Mouse (Mus musculus) embryonic facial prominence, embryonic 13.5 days (tissue): ENCODE data around the gene Micu1. TPM values are rescaled to one million over a fixed set of nuclear protein-coding genes. Genes with fewer than 3 reads are reported as not detected.

Experiments
- ATAC-seq: fragments of 200-750 bp; cut with Nextera tagmentation; 2 replicates; pipeline ENCODE4 v1.8.0; 2017; ENCODE audit warnings: low read depth; ENCODE audit not compliant: insufficient number of reproducible peaks, insufficient read depth, low FRiP score, low TSS enrichment
- H3K27ac ChIP-seq: fragments of 300-500 bp; sonication (generic); 2 replicates; pipeline ENCODE4 v1.5.1; 2015; ENCODE audit warnings: moderate library complexity, mild to moderate bottlenecking, inconsistent platforms
- H3K27me3 ChIP-seq: fragments of 300-500 bp; sonication (generic); 2 replicates; pipeline ENCODE4 v1.6.1; 2015; ENCODE audit warnings: mild to moderate bottlenecking, inconsistent platforms
- H3K36me3 ChIP-seq: fragments of 300-500 bp; sonication (generic); 2 replicates; pipeline ENCODE4 v1.6.1; 2015; ENCODE audit warnings: mild to moderate bottlenecking, inconsistent platforms
- H3K4me1 ChIP-seq: fragments of 300-500 bp; sonication (generic); 2 replicates; pipeline ENCODE4 v1.6.1; 2015; ENCODE audit warnings: inconsistent platforms
- H3K4me2 ChIP-seq: fragments of 300-500 bp; sonication (generic); 2 replicates; pipeline ENCODE4 v1.6.1; 2015; ENCODE audit warnings: moderate library complexity, mild to moderate bottlenecking, inconsistent platforms
- H3K4me3 ChIP-seq: fragments of 300-500 bp; sonication (generic); 2 replicates; pipeline ENCODE4 v1.5.1; 2015; ENCODE audit warnings: mild to moderate bottlenecking, inconsistent platforms
- H3K9ac ChIP-seq: fragments of 300-500 bp; sonication (generic); 2 replicates; pipeline ENCODE4 v1.6.1; 2015; ENCODE audit warnings: mild to moderate bottlenecking, inconsistent platforms
- H3K9me3 ChIP-seq: fragments of 300-500 bp; sonication (generic); 2 replicates; pipeline ENCODE4 v1.6.1; 2016; ENCODE audit warnings: inconsistent platforms
- WGBS: fragments of 180-500 bp; shearing (Covaris S2); methylation state at CpG from one replicate; pipeline ENCODE4 v1.1.7; 2015; ENCODE audit warnings: mixed read lengths; 5-methylcytosine and 5-hydroxymethylcytosine counted together
- polyA plus RNA-seq: library from polyadenylated mRNA; unstranded; fragments of >200 nt; fragmentation: Nextera tagmentation; extraction: Ambion mirVana; gene quantifications from 2 replicates; pipeline ENCODE4 v1.2.1, GENCODE M21; 2015

Gene Micu1
- polyA plus RNA-seq, 1 experiment from 2014 or later: 73.1 TPM

DNA sequence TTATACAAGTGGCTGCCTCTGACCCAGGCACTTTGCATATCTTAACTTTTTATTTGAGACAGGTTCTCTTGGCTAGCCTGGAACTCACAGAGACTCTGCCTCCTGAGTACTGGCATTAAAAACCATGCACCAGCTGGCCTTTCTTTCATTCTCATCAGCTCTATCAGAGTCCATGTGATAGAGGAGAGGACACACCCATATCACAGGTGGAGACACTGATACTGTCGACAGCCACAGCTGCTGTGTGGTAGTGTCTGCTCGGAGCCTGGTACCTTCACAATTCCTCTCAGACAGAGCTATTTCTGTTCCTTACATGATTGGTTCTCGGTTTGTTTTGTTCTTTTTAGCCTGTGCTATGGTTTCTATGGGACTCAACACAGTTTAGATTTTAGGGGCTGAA is 91.2 kb downstream of the Micu1 start:
- H3K4me2 ChIP-seq: no peak overlapping the region
- no peak overlapping the region for H3K9ac ChIP-seq
- no peaks in the 10 kb centered on the region for H3K9me3 ChIP-seq
- no peak overlapping the region for H3K27ac ChIP-seq
- peaks cover 38% of the 10 kb centered on the region for H3K36me3 ChIP-seq
- H3K27me3 ChIP-seq: no peaks in the 10 kb centered on the region
- H3K4me1 ChIP-seq: 0 out of 2 replicates have a peak, but pooled peaks cover 3% of the 10 kb centered on the region
- WGBS: 76% methylated on average over 3 of the region's 3 CpGs
- H3K4me3 ChIP-seq: no peak overlapping the region
- no peak for ATAC-seq

GRCm38 (mm10) chr10:59795085-59795484 is 92.8 kb downstream of the Micu1 start:
- Histone ChIP-seq H3K9me3 (no peaks in the 10 kb centered on the region), H3K36me3 (peaks cover 22% of the 10 kb centered on the region), H3K9ac (no peak overlapping the region), H3K27ac (no peak overlapping the region), H3K4me2 (no peak overlapping the region), H3K4me3 (no peak overlapping the region), H3K4me1 (peaks cover 12% of the 10 kb centered on the region), H3K27me3 (no peaks in the 10 kb centered on the region)
- 76% methylated on average over 7 of the region's 7 CpGs for WGBS
- no peak for ATAC-seq

DNA sequence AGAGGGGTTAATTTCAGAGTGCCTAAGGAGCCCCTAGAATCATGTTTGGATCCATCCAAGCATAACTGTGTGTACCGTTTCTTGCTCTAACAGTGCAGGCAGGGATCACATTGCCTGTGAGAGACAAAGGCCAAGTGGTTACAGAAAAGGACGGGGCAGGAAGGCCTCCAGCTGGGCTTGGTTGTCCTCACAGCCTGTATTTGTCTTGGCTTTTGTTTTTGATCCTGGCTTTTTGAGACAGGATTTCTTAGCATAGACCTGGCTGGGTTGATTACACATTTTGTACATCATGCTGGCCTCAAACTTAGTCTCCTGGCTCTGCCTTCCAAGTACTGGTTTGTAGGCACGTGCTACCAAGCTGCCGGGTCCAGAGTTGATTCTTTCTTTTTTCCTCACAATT is 93.6 kb downstream of the Micu1 start:
- Histone ChIP-seq H3K27ac (no peak overlapping the region), H3K36me3 (peaks cover 23% of the 10 kb centered on the region; the same call in 1 of the 2 replicates), H3K4me1 (peaks cover 14% of the 10 kb centered on the region), H3K9me3 (no peaks in the 10 kb centered on the region), H3K9ac (no peak overlapping the region), H3K4me2 (no peak overlapping the region), H3K4me3 (no peak overlapping the region), H3K27me3 (no peaks in the 10 kb centered on the region)
- 69% methylated on average over 4 of the region's 4 CpGs for WGBS
- no peak for ATAC-seq

DNA sequence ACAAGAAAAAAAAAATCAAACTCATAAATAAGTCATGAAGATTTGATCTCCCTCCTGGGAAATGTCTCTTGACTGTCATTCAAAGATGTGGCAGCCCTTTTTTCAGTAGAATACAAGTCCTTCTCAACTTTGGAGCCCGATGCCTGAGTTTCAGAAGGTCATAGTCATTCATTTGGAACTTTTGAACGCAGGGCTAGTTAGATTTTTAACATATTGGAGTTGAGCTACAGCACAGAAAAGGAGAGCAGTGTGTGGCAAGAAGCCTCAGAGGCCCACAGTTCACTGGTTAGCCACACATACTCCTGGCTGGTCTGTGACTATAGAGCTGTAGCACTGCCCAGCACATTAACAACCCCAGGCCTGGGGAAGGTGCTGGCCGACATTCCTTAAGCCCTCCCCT is 96.1 kb downstream of the Micu1 start:
- Histone ChIP-seq H3K4me1 (peaks cover 12% of the 10 kb centered on the region), H3K9ac (no peak overlapping the region), H3K4me3 (no peak overlapping the region), H3K9me3 (no peaks in the 10 kb centered on the region), H3K4me2 (no peak overlapping the region), H3K36me3 (0 out of 2 replicates have a peak, but pooled peaks cover 10% of the 10 kb centered on the region), H3K27ac (no peak overlapping the region), H3K27me3 (no peaks in the 10 kb centered on the region)
- no peak for ATAC-seq
- 76% methylated on average over 3 of the region's 3 CpGs for WGBS

DNA sequence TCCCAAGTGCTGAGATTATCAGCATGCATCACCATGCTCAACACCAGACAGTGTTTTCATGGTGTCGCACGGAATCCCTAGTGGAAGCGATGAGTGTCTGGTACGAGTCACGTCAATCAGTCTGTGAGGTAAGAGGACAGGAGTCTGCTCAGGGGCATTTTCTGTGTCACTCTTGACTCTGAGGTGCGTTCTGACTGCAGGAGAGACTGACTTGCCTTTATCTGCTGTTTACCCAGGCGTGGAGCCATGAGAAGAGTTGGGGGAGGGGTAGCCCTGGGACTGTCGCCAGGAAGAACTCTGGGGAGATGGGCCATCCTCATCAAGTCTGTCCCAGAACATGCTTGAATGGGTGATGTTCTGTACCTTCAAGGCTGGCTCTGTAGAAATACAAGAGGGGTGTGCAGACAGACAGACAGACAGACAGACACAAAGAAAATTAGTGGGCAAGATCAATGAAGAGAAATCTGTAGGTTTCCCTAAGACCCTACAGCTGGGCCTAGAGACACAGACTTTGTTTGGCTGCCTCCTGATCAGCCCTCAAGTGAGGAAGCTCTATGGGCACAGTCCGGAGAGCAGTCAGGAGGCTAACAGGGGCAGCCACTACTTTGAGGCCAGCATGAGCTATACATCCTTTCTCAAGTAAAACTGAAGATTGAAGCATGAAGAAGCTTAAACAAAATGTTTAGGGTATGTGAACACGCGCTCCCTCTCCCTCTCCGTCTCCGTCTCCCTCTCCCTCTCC is 97.2 kb downstream of the Micu1 start:
- ATAC-seq: no peak
- 58% methylated on average over 13 of the region's 13 CpGs for WGBS
- H3K9ac ChIP-seq: no peak overlapping the region
- no peaks in the 10 kb centered on the region for H3K9me3 ChIP-seq
- H3K27ac ChIP-seq: no peak overlapping the region
- H3K4me2 ChIP-seq: no peak overlapping the region
- H3K36me3 ChIP-seq: 0 out of 2 replicates have a peak, but pooled peaks cover 11% of the 10 kb centered on the region
- peaks cover 12% of the 10 kb centered on the region for H3K4me1 ChIP-seq
- H3K27me3 ChIP-seq: no peaks in the 10 kb centered on the region
- H3K4me3 ChIP-seq: no peak overlapping the region

DNA sequence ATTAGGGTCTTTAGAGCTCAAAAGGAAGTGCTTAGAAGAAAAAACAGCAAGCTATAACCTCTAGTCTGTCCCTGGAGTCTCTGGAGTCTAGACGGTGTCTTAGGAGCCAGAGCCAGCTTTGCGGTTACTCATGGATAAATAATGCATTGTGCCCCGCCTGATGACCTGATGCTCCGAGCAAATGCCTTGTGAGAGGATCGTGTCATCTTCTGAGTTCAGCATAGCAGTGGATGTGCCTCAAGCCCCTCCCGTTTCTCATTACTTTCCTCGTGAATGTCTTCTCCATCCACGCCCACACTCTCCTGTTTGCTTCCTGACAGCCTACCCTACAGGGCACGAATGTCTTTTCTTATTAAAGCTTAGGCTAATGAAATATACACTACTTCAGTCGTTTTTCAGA is 97.9 kb downstream of the Micu1 start:
- H3K9ac ChIP-seq: no peak overlapping the region
- H3K4me2 ChIP-seq: no peak overlapping the region
- peaks cover 12% of the 10 kb centered on the region for H3K4me1 ChIP-seq
- peaks cover 17% of the 10 kb centered on the region for H3K36me3 ChIP-seq
- H3K9me3 ChIP-seq: no peaks in the 10 kb centered on the region
- no peaks in the 10 kb centered on the region for H3K27me3 ChIP-seq
- WGBS: 27% methylated on average over 10 of the region's 10 CpGs
- H3K27ac ChIP-seq: no peak overlapping the region
- no peak for ATAC-seq
- H3K4me3 ChIP-seq: no peak overlapping the region

GRCm38 (mm10) chr10:59800826-59801501 is 98.7 kb downstream of the Micu1 start:
- no peak overlapping the region for H3K4me2 ChIP-seq
- peaks cover 18% of the 10 kb centered on the region for H3K36me3 ChIP-seq
- no peak overlapping the region for H3K4me3 ChIP-seq
- peaks cover 12% of the 10 kb centered on the region for H3K4me1 ChIP-seq
- no peak for ATAC-seq
- H3K9me3 ChIP-seq: no peaks in the 10 kb centered on the region
- H3K9ac ChIP-seq: no peak overlapping the region
- H3K27me3 ChIP-seq: no peaks in the 10 kb centered on the region
- H3K27ac ChIP-seq: no peak overlapping the region
- WGBS: 87% methylated on average over 12 of the region's 12 CpGs

GRCm38 (mm10) chr10:59808677-59809076 is 106.4 kb downstream of the Micu1 start:
- no peak overlapping the region for H3K27ac ChIP-seq
- peaks cover 19% of the 10 kb centered on the region for H3K36me3 ChIP-seq
- ATAC-seq: no peak
- H3K27me3 ChIP-seq: no peaks in the 10 kb centered on the region
- WGBS: 88% methylated on average over 4 of the region's 4 CpGs
- no peak overlapping the region for H3K9ac ChIP-seq
- peaks cover 12% of the 10 kb centered on the region for H3K4me1 ChIP-seq
- H3K4me2 ChIP-seq: no peak overlapping the region
- no peaks in the 10 kb centered on the region for H3K9me3 ChIP-seq
- H3K4me3 ChIP-seq: no peak overlapping the region

DNA sequence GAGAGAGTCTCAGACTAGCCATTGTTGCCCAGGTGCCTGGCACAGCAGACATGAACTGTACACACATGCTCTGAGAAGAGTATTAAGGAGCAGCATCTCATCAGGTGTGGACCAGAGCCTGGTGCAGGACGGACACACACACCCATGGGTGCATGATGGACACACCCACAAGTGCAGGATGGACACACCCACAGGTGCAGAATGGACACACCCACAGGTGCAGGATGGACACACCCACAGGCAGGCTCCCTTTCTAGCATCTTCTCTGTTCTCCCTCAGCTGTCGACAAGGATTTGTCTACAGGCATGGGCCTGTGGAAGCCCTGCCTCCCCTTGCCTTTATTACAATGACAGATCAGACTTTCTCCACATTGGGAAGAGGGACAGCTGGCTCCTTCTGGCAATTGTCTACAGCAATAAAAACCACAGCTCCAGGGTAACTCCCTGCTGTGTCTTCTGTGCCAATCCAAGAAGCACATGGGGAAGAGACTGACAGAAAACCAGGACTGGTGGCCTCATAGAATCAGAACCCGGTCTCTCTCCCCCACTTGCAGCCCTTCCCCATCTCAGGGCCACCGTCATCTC is 107.8 kb downstream of the Micu1 start:
- peaks cover 13% of the 10 kb centered on the region for H3K36me3 ChIP-seq
- H3K4me2 ChIP-seq: no peak overlapping the region
- H3K9ac ChIP-seq: no peak overlapping the region
- ATAC-seq: no peak
- peaks cover 14% of the 10 kb centered on the region for H3K4me1 ChIP-seq
- H3K27ac ChIP-seq: no peak overlapping the region
- 87% methylated on average over 4 of the region's 4 CpGs for WGBS
- H3K4me3 ChIP-seq: no peak overlapping the region
- H3K9me3 ChIP-seq: no peaks in the 10 kb centered on the region
- no peaks in the 10 kb centered on the region for H3K27me3 ChIP-seq

DNA sequence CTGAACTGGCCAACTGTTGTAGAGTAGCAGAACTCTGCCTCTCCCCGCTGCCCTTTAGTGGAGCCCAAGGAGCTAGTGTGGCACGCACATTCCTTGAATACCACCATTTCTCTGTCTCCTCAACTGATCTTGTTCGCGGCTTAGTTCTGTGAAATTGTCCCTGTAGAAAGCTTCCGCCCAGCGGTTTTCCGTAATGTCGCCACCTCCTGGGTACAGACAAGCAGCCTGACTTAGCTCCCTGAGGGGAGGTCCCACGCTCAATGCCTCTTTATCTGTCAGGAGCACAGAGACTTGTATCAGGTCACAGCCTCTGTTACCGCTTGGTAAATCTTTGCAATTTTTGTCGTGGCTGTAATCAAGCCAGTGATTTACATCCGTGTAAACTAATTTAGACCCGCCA is 110.7 kb downstream of the Micu1 start:
- WGBS: 19% methylated on average over 13 of the region's 13 CpGs
- no peaks in the 10 kb centered on the region for H3K27me3 ChIP-seq
- H3K36me3 ChIP-seq: peaks cover 8% of the 10 kb centered on the region; the same call in 1 of the 2 replicates
- peak overlapping the region; percentile 26; the same call in 1 of the 2 replicates for H3K4me2 ChIP-seq
- H3K9me3 ChIP-seq: no peaks in the 10 kb centered on the region
- no peak overlapping the region for H3K4me3 ChIP-seq
- no peak overlapping the region for H3K9ac ChIP-seq
- H3K27ac ChIP-seq: no peak overlapping the region
- peaks cover 26% of the 10 kb centered on the region for H3K4me1 ChIP-seq
- ATAC-seq: no peak

DNA sequence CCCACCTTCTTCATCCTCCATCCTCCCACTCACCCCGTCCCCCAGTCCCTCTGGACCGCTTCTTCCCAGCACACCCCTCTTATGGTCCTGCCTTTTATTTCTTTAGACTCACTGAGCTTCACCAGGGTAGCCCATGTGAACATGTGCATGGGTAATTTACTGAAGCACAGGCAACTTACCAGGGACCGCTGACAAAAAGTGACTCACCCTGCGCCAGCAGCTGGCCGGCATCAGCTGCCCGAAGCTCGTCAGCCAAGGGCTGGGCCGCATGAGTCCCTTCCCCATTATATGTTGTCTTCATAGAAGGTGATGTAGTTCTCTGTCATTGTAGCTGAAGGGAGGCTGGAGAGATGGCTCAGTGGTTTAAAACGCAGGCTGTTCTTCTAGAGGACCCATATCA is 111.5 kb downstream of the Micu1 start:
- no peak for ATAC-seq
- Histone ChIP-seq H3K36me3 (peaks cover 8% of the 10 kb centered on the region; the same call in 1 of the 2 replicates), H3K27me3 (no peaks in the 10 kb centered on the region), H3K4me2 (no peak overlapping the region), H3K9ac (no peak overlapping the region), H3K9me3 (no peaks in the 10 kb centered on the region), H3K27ac (no peak overlapping the region), H3K4me3 (no peak overlapping the region), H3K4me1 (peaks cover 26% of the 10 kb centered on the region)
- 94% methylated on average over 9 of the region's 9 CpGs for WGBS
